Mouse (Mus musculus): Measurements from ENCODE around the gene Prepl.

Gene Prepl

GRCm38 (mm10) chr17:85071088-85071775 is 18.8 kb downstream of the Prepl start:
- no peak for DNase-seq (ENCODE audit: low read depth in 2 of 2, low spot score in 2 of 2)

- DNase-seq (ENCODE audit: low read depth in 2 of 2, low spot score in 2 of 2) = no peak
These were observed 19.4 kb downstream of the Prepl start for GRCm38 (mm10) chr17:85070658-85071057.

GRCm38 (mm10) chr17:85067331-85067730 is 22.7 kb downstream of the Prepl start:
- no peak for DNase-seq (ENCODE audit: low read depth in 2 of 2, low spot score in 2 of 2)

- no peak for DNase-seq (ENCODE audit: low read depth in 2 of 2, low spot score in 2 of 2)
These were observed 26.5 kb downstream of the Prepl start for GRCm38 (mm10) chr17:85063560-85063959.

GRCm38 (mm10) chr17:85059136-85059535 is 30.9 kb downstream of the Prepl start:
- DNase-seq (ENCODE audit: low read depth in 2 of 2, low spot score in 2 of 2) = no peak

GRCm38 (mm10) chr17:85058276-85058675 is 31.8 kb downstream of the Prepl start:
- no peak for DNase-seq (ENCODE audit: low read depth in 2 of 2, low spot score in 2 of 2)

- DNase-seq (ENCODE audit: low read depth in 2 of 2, low spot score in 2 of 2) = no peak
These were observed 41.7 kb downstream of the Prepl start for GRCm38 (mm10) chr17:85048379-85048778.

GRCm38 (mm10) chr17:85045160-85045559 is 44.9 kb downstream of the Prepl start:
- no peak for DNase-seq (ENCODE audit: low read depth in 2 of 2, low spot score in 2 of 2)

- DNase-seq (ENCODE audit: low read depth in 2 of 2, low spot score in 2 of 2) = no peak
These were observed 45.6 kb downstream of the Prepl start for GRCm38 (mm10) chr17:85044466-85044865.

- no peak for DNase-seq (ENCODE audit: low read depth in 2 of 2, low spot score in 2 of 2)
These were observed 46.6 kb downstream of the Prepl start for GRCm38 (mm10) chr17:85043404-85043816.

- DNase-seq (ENCODE audit: low read depth in 2 of 2, low spot score in 2 of 2) = no peak
These were observed 47.6 kb downstream of the Prepl start for GRCm38 (mm10) chr17:85042419-85042818.

- no peak for DNase-seq (ENCODE audit: low read depth in 2 of 2, low spot score in 2 of 2)
These were observed 49.1 kb downstream of the Prepl start for GRCm38 (mm10) chr17:85040913-85041312.

- DNase-seq (ENCODE audit: low read depth in 2 of 2, low spot score in 2 of 2) = no peak
These were observed 51.3 kb downstream of the Prepl start for GRCm38 (mm10) chr17:85038761-85039160.

- DNase-seq (ENCODE audit: low read depth in 2 of 2, low spot score in 2 of 2) = no peak
These were observed 51.7 kb downstream of the Prepl start for GRCm38 (mm10) chr17:85038311-85038710.

GRCm38 (mm10) chr17:85037855-85038254 is 52.2 kb downstream of the Prepl start:
- no peak for DNase-seq (ENCODE audit: low read depth in 2 of 2, low spot score in 2 of 2)

GRCm38 (mm10) chr17:85034068-85034467 is 56.0 kb downstream of the Prepl start:
- DNase-seq (ENCODE audit: low read depth in 2 of 2, low spot score in 2 of 2) = no peak

- DNase-seq (ENCODE audit: low read depth in 2 of 2, low spot score in 2 of 2) = no peak
These were observed 57.0 kb downstream of the Prepl start for GRCm38 (mm10) chr17:85033087-85033486.

GRCm38 (mm10) chr17:85030651-85031050 is 59.4 kb downstream of the Prepl start:
- no peak for DNase-seq (ENCODE audit: low read depth in 2 of 2, low spot score in 2 of 2)

GRCm38 (mm10) chr17:85028797-85029196 is 61.2 kb downstream of the Prepl start:
- DNase-seq (ENCODE audit: low read depth in 2 of 2, low spot score in 2 of 2) = no peak

- DNase-seq (ENCODE audit: low read depth in 2 of 2, low spot score in 2 of 2) = no peak
These were observed 61.8 kb downstream of the Prepl start, which contains the start of gene Slc3a1 for GRCm38 (mm10) chr17:85028093-85028739. TSS of gene Slc3a1 (plus strand) at chr17:85028376.

- DNase-seq (ENCODE audit: low read depth in 2 of 2, low spot score in 2 of 2) = no peak
These were observed 62.8 kb downstream of the Prepl start for GRCm38 (mm10) chr17:85027247-85027646.

- DNase-seq (ENCODE audit: low read depth in 2 of 2, low spot score in 2 of 2) = no peak
These were observed 63.6 kb downstream of the Prepl start for GRCm38 (mm10) chr17:85026436-85026835.

GRCm38 (mm10) chr17:85025151-85025550 is 64.9 kb downstream of the Prepl start:
- DNase-seq (ENCODE audit: low read depth in 2 of 2, low spot score in 2 of 2) = no peak
